Mouse (Mus musculus): ENCODE measurements at regions not wholly inside any gene's neighbourhood (a gene's known extent, or its start where the extent isn't known, plus 50 kb on each side); places are given as distances from the start of the nearest gene placed in this dataset.

DNA sequence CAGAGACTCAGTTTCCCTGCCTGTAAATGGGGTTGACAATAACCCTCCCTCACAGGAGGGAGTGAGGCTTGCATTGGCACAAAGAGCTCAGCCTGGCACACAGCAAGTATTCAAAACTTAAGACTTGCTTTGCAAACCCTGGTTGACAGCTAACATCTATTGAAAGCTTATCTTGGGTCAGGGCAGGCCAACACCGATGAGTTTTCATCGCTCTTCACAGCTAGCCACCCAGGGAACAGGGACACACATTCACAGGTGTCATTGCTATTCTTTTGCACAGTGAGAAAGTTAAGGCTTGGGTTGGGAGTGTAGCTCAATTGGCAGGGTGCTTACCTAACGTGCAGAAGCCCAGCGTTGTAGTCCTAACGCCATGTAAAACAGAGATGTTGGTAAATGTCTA is 86.5 kb upstream of the Ptpn1 start:
- no peak overlapping the region for H3K4me2 ChIP-seq
- H3K9me3 ChIP-seq = no peaks in the 10 kb centered on the region
- WGBS = 91% methylated on average over 5 of the region's 5 CpGs
- H3K27me3 ChIP-seq = no peaks in the 10 kb centered on the region
- no peak overlapping the region for H3K4me3 ChIP-seq (replicated peaks)
- peaks cover 9% of the 10 kb centered on the region; the same call in 1 of the 2 replicates for H3K4me1 ChIP-seq
- no peak for ATAC-seq (ENCODE audit: low FRiP score)
- no peaks in the 10 kb centered on the region for H3K36me3 ChIP-seq (replicated peaks)
- no peak overlapping the region for H3K9ac ChIP-seq
- no peak overlapping the region for H3K27ac ChIP-seq

DNA sequence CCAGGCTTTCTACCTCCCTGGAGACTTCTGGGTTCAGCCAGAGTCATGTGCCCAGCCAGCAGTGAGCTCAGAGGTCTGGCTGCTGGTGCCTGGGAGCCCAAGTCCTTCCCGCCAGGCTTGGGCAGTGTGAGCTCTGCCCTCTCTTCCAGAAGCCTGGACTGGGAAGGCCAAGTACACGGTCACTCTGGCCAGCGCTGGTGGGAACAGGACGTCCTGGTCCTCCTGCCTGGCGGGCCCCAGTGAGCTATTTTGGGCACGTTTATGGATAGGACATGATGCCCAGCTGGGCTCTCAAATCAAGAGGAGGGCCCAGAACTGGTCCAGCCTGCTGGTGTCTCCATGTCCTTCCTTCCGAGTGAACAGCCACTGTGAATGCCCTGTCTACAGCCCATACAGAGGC is 87.3 kb upstream of the Ptpn1 start:
- peaks cover 9% of the 10 kb centered on the region; the same call in 1 of the 2 replicates for H3K4me1 ChIP-seq

DNA sequence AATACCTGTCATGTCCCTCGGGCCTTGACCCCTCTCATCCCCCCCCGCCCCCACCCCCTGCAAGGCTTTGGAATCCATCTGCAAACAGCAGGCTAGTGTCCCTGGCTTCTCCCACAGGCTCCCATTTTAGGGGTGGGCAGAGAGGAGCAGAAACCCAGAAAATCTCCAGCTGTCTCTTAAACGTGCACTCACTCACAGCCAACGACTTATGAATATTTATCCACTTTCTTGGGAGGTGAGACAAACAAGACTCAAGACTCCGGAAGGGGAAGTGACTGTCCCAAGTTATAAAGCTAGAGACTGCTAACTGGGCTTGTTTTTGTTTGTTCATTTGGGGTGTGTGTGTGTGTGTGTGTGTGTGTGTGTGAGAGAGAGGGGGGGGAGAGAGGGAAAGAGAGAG is 87.9 kb upstream of the Ptpn1 start:
- H3K27ac ChIP-seq = no peak overlapping the region
- WGBS = 60% methylated on average over 5 of the region's 5 CpGs
- peaks cover 9% of the 10 kb centered on the region; the same call in 1 of the 2 replicates for H3K4me1 ChIP-seq
- no peaks in the 10 kb centered on the region for H3K36me3 ChIP-seq (replicated peaks)
- H3K9ac ChIP-seq = no peak overlapping the region
- H3K4me2 ChIP-seq = no peak overlapping the region
- no peak overlapping the region for H3K4me3 ChIP-seq (replicated peaks)
- no peak for ATAC-seq (ENCODE audit: low FRiP score)
- H3K9me3 ChIP-seq = no peaks in the 10 kb centered on the region
- no peaks in the 10 kb centered on the region for H3K27me3 ChIP-seq

More for the DNA sequence above, 87.3 kb upstream of the Ptpn1 start:
- Histone ChIP-seq H3K27ac (no peak overlapping the region), H3K4me2 (no peak overlapping the region), H3K36me3 (replicated peaks) (no peaks in the 10 kb centered on the region), H3K9me3 (no peaks in the 10 kb centered on the region), H3K27me3 (no peaks in the 10 kb centered on the region), H3K4me3 (replicated peaks) (no peak overlapping the region), H3K9ac (no peak overlapping the region)
- WGBS = 92% methylated on average over 7 of the region's 7 CpGs
- no peak for ATAC-seq (ENCODE audit: low FRiP score)

DNA sequence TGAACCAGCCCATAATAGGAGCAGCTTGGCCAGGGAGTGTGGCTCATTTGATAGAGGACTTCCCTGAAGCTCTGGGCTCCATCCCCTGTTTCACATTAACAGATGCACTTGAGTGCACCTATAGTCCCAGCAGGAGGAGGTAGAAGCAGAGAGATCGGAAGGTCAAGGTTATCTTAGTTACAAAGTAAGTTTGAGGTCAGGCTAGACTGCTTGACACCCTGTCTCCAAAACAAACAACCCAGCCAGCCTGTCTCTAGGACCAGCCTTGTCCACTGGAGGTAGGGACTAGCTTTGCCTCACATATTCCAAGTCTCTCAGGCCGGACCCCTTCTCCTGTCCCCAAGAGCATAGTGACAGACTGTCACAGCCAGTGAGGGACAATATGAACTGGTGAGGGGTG is 88.9 kb upstream of the Ptpn1 start:
- no peak overlapping the region for H3K27ac ChIP-seq
- no peaks in the 10 kb centered on the region for H3K9me3 ChIP-seq
- WGBS = 90% methylated on average over 2 of the region's 2 CpGs
- ATAC-seq (ENCODE audit: low FRiP score) = no peak
- peaks cover 9% of the 10 kb centered on the region; the same call in 1 of the 2 replicates for H3K4me1 ChIP-seq
- no peak overlapping the region for H3K9ac ChIP-seq
- no peak overlapping the region for H3K4me3 ChIP-seq (replicated peaks)
- H3K36me3 ChIP-seq (replicated peaks) = no peaks in the 10 kb centered on the region
- H3K4me2 ChIP-seq = no peak overlapping the region
- no peaks in the 10 kb centered on the region for H3K27me3 ChIP-seq

DNA sequence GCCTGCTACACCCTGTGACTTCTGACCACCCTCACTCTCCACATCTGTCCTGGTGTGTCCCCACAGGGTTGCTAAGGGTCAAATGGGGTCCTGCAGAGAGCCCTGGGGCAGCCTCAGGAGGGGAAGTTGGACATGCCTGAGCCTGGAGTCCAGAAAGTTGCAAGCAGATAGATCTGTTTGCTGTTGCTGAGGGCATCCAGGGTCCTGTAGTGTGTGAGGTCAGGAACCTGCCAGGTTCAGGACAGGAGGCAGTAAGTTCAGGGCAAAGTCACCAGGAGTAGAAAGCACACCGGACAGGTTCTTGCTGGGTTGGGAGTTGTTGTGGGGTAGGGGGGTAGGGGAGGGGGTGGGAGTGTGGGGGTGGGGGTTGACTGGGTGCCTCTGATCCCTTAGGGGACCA is 89.4 kb upstream of the Ptpn1 start:
- H3K4me3 ChIP-seq (replicated peaks) = no peak overlapping the region
- H3K9ac ChIP-seq = no peak overlapping the region
- no peaks in the 10 kb centered on the region for H3K9me3 ChIP-seq
- H3K4me2 ChIP-seq = no peak overlapping the region
- no peaks in the 10 kb centered on the region for H3K36me3 ChIP-seq (replicated peaks)
- no peak overlapping the region for H3K27ac ChIP-seq
- no peak for ATAC-seq (ENCODE audit: low FRiP score)
- peaks cover 9% of the 10 kb centered on the region; the same call in 1 of the 2 replicates for H3K4me1 ChIP-seq
- WGBS = 100% methylated on average over 1 of the region's 1 CpGs
- no peaks in the 10 kb centered on the region for H3K27me3 ChIP-seq

DNA sequence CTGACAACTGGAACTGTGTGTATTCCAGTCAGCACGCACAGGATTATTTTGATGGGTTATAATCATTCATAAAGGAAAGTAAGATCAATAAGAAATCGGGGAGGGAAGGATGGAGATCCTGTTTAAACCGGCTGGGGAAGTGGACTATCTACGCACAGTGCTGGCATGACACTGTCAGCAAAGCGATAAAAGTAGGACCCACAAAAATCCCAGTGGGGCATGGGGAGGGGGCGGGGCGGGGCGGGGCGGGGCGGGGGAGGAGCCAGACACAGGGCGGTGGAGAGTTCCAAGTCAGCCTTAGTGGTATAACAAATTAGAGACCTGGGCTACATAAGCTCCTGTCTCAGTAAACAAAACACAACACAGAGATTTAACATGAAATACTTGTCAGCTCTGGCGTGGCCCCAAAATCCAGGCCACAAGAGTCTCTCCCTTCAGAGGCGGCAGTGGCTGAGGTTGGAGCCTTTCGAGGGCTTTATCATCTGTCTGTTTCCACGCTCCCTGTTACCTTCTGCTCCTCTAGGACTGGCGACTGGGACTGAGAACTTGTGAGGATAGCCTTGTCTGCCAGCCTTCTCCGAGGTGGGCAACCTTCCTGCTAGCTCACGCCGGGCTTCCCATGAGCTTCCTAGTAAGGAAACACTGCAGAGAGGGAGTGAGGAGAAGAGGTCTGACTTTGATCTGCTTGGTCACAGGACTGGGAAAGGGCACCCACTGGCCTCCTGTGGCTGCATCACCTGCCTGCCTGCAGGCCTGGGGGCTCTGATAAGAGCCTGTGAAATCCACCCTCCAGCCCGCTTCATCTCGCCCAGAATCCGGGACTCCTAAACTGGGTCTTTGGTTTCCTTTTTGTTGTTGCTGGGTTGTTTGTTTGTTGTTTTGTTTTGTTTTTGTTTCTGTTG is 90.3 kb upstream of the Ptpn1 start:
- Histone ChIP-seq H3K4me2 (no peak overlapping the region), H3K27me3 (no peaks in the 10 kb centered on the region), H3K9ac (no peak overlapping the region), H3K27ac (no peak overlapping the region; the same call in 1 of the 2 replicates), H3K4me1 (peaks cover 9% of the 10 kb centered on the region; the same call in 1 of the 2 replicates), H3K4me3 (replicated peaks) (no peak overlapping the region), H3K9me3 (no peaks in the 10 kb centered on the region), H3K36me3 (replicated peaks) (no peaks in the 10 kb centered on the region)
- WGBS = 38% methylated on average over 22 of the region's 22 CpGs
- ATAC-seq (ENCODE audit: low FRiP score) = no peak

DNA sequence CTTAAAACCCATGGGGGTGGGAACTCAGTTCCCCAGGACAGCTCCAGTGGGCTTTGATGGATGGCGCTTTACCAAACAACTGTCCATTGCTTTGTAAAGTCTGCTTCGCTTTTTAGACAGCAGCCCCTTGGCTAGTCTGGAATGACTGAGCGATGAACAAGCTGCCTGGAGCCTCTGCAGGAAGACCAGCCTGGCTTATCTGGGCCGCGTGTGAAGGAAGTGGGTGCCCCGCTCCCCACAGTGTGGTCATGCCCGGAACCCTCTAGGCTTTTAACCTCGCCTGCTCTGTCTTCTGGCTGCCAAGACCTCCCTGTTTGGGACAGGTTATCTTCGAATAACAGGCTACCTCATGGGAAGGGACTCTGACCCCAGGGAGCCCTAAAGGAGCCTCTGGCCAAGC is 91.5 kb upstream of the Ptpn1 start:
- Histone ChIP-seq H3K27me3 (no peaks in the 10 kb centered on the region), H3K4me3 (replicated peaks) (no peak overlapping the region), H3K9me3 (no peaks in the 10 kb centered on the region), H3K4me2 (no peak overlapping the region), H3K27ac (no peak overlapping the region), H3K9ac (no peak overlapping the region), H3K4me1 (peaks cover 9% of the 10 kb centered on the region; the same call in 1 of the 2 replicates), H3K36me3 (replicated peaks) (no peaks in the 10 kb centered on the region)
- ATAC-seq (ENCODE audit: low FRiP score) = no peak
- WGBS = 89% methylated on average over 9 of the region's 9 CpGs

DNA sequence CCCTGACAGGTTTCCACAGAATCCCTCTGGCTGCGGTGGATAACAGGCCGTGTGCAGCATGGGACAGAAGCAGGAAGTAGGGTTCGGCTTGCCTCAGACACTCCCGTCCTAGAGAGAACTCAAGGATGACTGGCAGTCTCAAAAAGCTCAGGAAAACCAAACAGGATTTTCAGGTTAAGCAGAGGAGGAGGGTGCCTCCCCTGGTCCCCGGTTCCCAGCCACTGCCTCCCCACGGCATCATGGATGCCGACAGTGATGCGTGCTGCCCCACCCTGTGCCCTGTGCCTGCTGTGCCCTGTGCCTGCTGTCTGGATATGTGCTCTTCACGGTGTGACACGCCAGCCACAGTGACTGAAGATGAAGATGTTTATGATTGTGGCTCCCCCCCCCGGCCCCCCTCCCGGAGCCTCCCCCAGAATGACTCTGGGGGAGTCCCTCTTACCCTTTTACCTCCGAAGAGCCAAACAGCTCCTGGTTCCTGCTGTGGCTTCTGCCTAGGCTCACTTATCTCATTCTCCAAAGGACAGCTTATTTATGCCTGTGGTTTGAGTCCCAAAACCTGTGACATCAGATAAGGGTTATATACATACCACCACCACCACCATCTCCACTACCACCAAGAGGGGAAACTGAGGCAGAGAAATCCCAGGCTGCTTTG is 92.4 kb upstream of the Ptpn1 start:
- H3K27ac ChIP-seq = no peak overlapping the region
- no peak overlapping the region for H3K4me3 ChIP-seq (replicated peaks)
- no peak overlapping the region for H3K9ac ChIP-seq
- no peaks in the 10 kb centered on the region for H3K27me3 ChIP-seq
- WGBS = 74% methylated on average over 13 of the region's 13 CpGs
- ATAC-seq (ENCODE audit: low FRiP score) = no peak
- no peaks in the 10 kb centered on the region for H3K9me3 ChIP-seq
- no peak overlapping the region for H3K4me2 ChIP-seq
- peaks cover 9% of the 10 kb centered on the region; the same call in 1 of the 2 replicates for H3K4me1 ChIP-seq
- no peaks in the 10 kb centered on the region for H3K36me3 ChIP-seq (replicated peaks)

DNA sequence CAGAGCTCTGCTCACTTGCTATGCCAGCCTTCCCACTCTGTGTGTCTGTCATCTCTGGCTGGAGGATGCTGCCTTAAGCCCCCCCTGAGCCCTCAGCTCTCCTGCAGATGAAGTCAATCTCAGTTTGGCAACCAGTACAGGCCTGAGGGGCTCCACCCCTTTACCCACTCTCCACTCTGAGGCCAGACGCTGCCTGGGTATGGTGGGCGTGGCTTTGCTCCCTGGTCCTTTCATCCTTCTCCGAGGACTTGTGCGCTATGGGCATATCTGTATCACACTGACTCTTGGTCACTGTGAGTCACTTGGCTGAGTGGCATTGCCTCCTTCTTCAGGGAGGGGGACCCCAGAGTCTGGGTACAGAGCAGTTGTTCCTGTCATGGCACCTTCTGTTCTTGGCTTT is 94.3 kb upstream of the Ptpn1 start:
- H3K9me3 ChIP-seq = no peaks in the 10 kb centered on the region
- H3K27me3 ChIP-seq = no peaks in the 10 kb centered on the region
- H3K9ac ChIP-seq = no peak overlapping the region
- no peak overlapping the region for H3K4me3 ChIP-seq (replicated peaks)
- no peaks in the 10 kb centered on the region for H3K36me3 ChIP-seq (replicated peaks)
- H3K4me1 ChIP-seq = peaks cover 12% of the 10 kb centered on the region
- H3K4me2 ChIP-seq = no peak overlapping the region
- WGBS = 52% methylated on average over 4 of the region's 4 CpGs
- no peak for ATAC-seq (ENCODE audit: low FRiP score)
- H3K27ac ChIP-seq = no peak overlapping the region

DNA sequence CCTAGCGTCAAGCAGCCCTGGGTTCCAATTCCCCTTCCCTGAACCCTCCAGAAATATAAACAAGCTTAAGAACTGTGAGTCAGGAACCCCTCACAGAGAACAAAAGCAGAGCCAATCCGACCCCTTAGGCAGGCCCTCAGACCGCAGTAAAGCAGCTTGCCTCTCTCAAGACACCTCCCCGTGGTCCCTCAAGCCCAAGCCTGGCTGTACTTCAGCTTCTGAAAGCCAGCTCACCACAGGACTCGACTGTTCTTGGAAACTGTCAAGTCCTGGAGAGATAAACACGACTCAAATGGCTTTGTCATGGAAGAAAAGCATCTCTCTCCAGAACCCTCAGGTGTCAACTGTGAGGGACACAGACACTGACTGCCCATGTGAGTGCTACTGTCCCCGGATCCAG is 95.2 kb upstream of the Ptpn1 start:
- H3K4me1 ChIP-seq = peaks cover 8% of the 10 kb centered on the region
- H3K27me3 ChIP-seq = no peaks in the 10 kb centered on the region
- no peak for ATAC-seq (ENCODE audit: low FRiP score)
- H3K9me3 ChIP-seq = no peaks in the 10 kb centered on the region
- H3K4me2 ChIP-seq = no peak overlapping the region
- H3K9ac ChIP-seq = no peak overlapping the region
- H3K4me3 ChIP-seq (replicated peaks) = no peak overlapping the region
- H3K27ac ChIP-seq = no peak overlapping the region
- no peaks in the 10 kb centered on the region for H3K36me3 ChIP-seq (replicated peaks)
- WGBS = 36% methylated on average over 7 of the region's 7 CpGs

DNA sequence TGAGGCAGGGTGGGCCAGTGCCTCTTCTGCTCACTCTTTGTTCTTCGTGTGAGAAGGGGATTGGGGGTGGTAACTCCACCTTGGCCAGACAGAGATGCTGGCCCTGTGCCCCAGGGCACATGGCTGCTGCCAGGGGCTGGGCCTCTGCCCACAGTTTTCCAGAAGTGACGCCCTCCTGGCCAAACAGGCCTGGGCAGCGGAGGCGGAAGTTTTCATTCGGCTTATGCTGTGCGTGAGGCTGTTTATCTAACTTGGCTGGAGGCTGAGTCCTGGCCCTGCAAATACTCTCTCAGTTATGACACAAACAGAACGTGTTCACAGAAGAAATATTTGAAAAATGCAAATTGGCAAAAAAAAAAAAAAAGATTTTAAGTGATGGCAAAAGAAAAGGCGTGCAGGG is 97.3 kb upstream of the Ptpn1 start:
- Histone ChIP-seq H3K9ac (no peak overlapping the region), H3K4me3 (replicated peaks) (no peak overlapping the region), H3K27ac (no peak overlapping the region), H3K36me3 (replicated peaks) (no peaks in the 10 kb centered on the region), H3K27me3 (no peaks in the 10 kb centered on the region), H3K9me3 (no peaks in the 10 kb centered on the region), H3K4me2 (no peak overlapping the region), H3K4me1 (peaks cover 8% of the 10 kb centered on the region)
- ATAC-seq (ENCODE audit: low FRiP score) = no peak
- WGBS = 77% methylated on average over 8 of the region's 8 CpGs

DNA sequence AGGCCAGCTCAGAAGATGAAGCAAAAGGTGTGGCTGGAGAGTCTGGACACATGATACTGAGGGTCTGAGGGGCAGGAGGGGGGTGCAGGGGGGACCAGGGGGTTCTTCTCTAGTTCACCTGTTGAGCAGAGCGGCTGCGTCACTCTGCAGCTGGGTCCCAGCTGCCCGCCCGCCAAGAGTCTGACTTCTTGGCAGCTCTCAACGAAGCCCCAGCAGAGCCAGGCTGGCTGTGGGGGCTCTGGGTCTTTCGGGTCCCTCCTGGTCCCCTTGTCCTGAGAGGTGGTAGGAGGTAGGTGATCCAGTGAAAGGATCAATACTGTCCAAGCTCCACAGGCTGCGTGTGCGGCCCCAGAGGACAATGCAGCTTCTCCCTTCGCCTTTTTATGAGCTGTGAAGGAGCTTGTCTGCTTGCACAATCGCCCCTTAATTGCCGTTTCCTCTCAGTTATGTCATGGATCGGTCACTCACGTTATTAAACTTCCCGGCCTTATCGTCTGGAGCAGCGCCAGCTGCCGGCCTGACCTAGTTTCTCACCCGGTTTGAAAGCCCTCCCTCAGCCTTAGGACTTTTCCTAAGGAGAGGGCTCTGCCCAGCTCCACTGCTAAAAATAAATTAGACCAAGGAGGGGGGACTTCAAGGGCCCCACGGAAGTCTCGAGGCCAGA is 98.4 kb upstream of the Ptpn1 start:
- no peak overlapping the region for H3K4me2 ChIP-seq
- 58% methylated on average over 20 of the region's 20 CpGs for WGBS
- no peak for ATAC-seq (ENCODE audit: low FRiP score)
- peaks cover 8% of the 10 kb centered on the region for H3K4me1 ChIP-seq
- H3K9ac ChIP-seq = peak overlapping the region; percentile 17; the same call in 1 of the 2 replicates
- H3K36me3 ChIP-seq (replicated peaks) = no peaks in the 10 kb centered on the region
- no peaks in the 10 kb centered on the region for H3K27me3 ChIP-seq
- no peak overlapping the region for H3K4me3 ChIP-seq (replicated peaks)
- no peaks in the 10 kb centered on the region for H3K9me3 ChIP-seq
- no peak overlapping the region for H3K27ac ChIP-seq

Data from forebrain, embryonic 12.5 days (tissue).